Mouse (Mus musculus): Measurements from ENCODE around the gene Trim46. TPM values are rescaled to one million over a fixed set of nuclear protein-coding genes. Genes with fewer than 3 reads are reported as not detected.

Gene Trim46
- polyA plus RNA-seq, 1 experiment from 2014 or later = 7.2 TPM

GRCm38 (mm10) chr3:89281579-89282290 is 35.6 kb upstream of the Trim46 start:
- H3K4me1 ChIP-seq = peaks cover 35% of the 10 kb centered on the region
- WGBS = 12% methylated on average over 20 of the region's 20 CpGs
- peak overlapping the region; percentile 77; the same call in 1 of the 2 replicates for H3K9ac ChIP-seq
- no peaks in the 10 kb centered on the region for H3K36me3 ChIP-seq
- peak overlapping the region; percentile 85 for H3K4me2 ChIP-seq
- peak overlapping the region; percentile 64 for H3K4me3 ChIP-seq
- no peak for ATAC-seq (ENCODE audit: borderline replicate concordance, extremely low read depth, low FRiP score, low TSS enrichment)
- H3K9me3 ChIP-seq = no peaks in the 10 kb centered on the region
- peak overlapping the region; percentile 94 for H3K27ac ChIP-seq
- H3K27me3 ChIP-seq = peaks cover 8% of the 10 kb centered on the region; the same call in 1 of the 2 replicates

- H3K4me1 ChIP-seq = peaks cover 43% of the 10 kb centered on the region
Observed at GRCm38 (mm10) chr3:89280606-89281511, 34.8 kb upstream of the Trim46 start, which contains the start of gene Efna1. Gene Efna1 (minus strand): TSS chr3:89281142.

GRCm38 (mm10) chr3:89280050-89280605 is 34.0 kb upstream of the Trim46 start:
- under 1% methylated on average over 29 of the region's 29 CpGs for WGBS
- Histone ChIP-seq H3K27me3 (peaks cover 8% of the 10 kb centered on the region; the same call in 1 of the 2 replicates), H3K36me3 (peaks cover 8% of the 10 kb centered on the region; the same call in 1 of the 2 replicates), H3K9ac (peak overlapping the region; percentile 77), H3K4me3 (peak overlapping the region; percentile 64), H3K27ac (peak overlapping the region; percentile 94), H3K9me3 (no peaks in the 10 kb centered on the region), H3K4me2 (peak overlapping the region; percentile 85), H3K4me1 (peaks cover 43% of the 10 kb centered on the region)
- 0 out of 2 replicates have a peak, but pooled peaks have one; percentile 8 for ATAC-seq (ENCODE audit: borderline replicate concordance, extremely low read depth, low FRiP score, low TSS enrichment)

More at GRCm38 (mm10) chr3:89280606-89281511, 34.8 kb upstream of the Trim46 start, which contains the start of gene Efna1:
- Histone ChIP-seq H3K27ac (peak within 1 kb of the TSS; percentile 94), H3K27me3 (peaks cover 8% of the 10 kb centered on the region; the same call in 1 of the 2 replicates), H3K4me3 (peak within 1 kb of the TSS; percentile 64), H3K9me3 (no peaks in the 10 kb centered on the region), H3K9ac (peak within 1 kb of the TSS; percentile 77), H3K36me3 (peaks cover 2% of the 10 kb centered on the region; the same call in 1 of the 2 replicates), H3K4me2 (peak within 1 kb of the TSS; percentile 85)
- peak; percentile 32; the same call in 1 of the 2 replicates for ATAC-seq (ENCODE audit: borderline replicate concordance, extremely low read depth, low FRiP score, low TSS enrichment)
- under 1% methylated on average over 52 of the region's 52 CpGs for WGBS

- H3K4me3 ChIP-seq = peak overlapping the region; percentile 64
- peaks cover 43% of the 10 kb centered on the region for H3K4me1 ChIP-seq
- 1% methylated on average over 32 of the region's 35 CpGs for WGBS
Observed at GRCm38 (mm10) chr3:89279153-89279890, 33.2 kb upstream of the Trim46 start.

GRCm38 (mm10) chr3:89278643-89279042 is 32.5 kb upstream of the Trim46 start:
- Histone ChIP-seq H3K4me1 (peaks cover 43% of the 10 kb centered on the region), H3K9ac (peak overlapping the region; percentile 77)
- 10% methylated on average over 8 of the region's 8 CpGs for WGBS

More at GRCm38 (mm10) chr3:89279153-89279890, 33.2 kb upstream of the Trim46 start:
- peak overlapping the region; percentile 94 for H3K27ac ChIP-seq
- ATAC-seq (ENCODE audit: borderline replicate concordance, extremely low read depth, low FRiP score, low TSS enrichment) = peak; percentile 75
- peaks cover 8% of the 10 kb centered on the region; the same call in 1 of the 2 replicates for H3K27me3 ChIP-seq
- peak overlapping the region; percentile 85 for H3K4me2 ChIP-seq
- H3K36me3 ChIP-seq = peaks cover 12% of the 10 kb centered on the region
- peak overlapping the region; percentile 77 for H3K9ac ChIP-seq
- no peaks in the 10 kb centered on the region for H3K9me3 ChIP-seq

GRCm38 (mm10) chr3:89278107-89278506 is 32.0 kb upstream of the Trim46 start:
- Histone ChIP-seq H3K4me3 (peak overlapping the region; percentile 64), H3K4me1 (peaks cover 43% of the 10 kb centered on the region), H3K36me3 (peaks cover 19% of the 10 kb centered on the region), H3K4me2 (peak overlapping the region; percentile 85), H3K27ac (peak overlapping the region; percentile 94), H3K9me3 (no peaks in the 10 kb centered on the region), H3K9ac (peak overlapping the region; percentile 77), H3K27me3 (peaks cover 8% of the 10 kb centered on the region; the same call in 1 of the 2 replicates)
- ATAC-seq (ENCODE audit: borderline replicate concordance, extremely low read depth, low FRiP score, low TSS enrichment) = 0 out of 2 replicates have a peak, but pooled peaks have one; percentile 23
- WGBS = 51% methylated on average over 7 of the region's 7 CpGs

More at GRCm38 (mm10) chr3:89278643-89279042, 32.5 kb upstream of the Trim46 start:
- peaks cover 13% of the 10 kb centered on the region for H3K36me3 ChIP-seq
- peak overlapping the region; percentile 85 for H3K4me2 ChIP-seq
- H3K27ac ChIP-seq = peak overlapping the region; percentile 94
- no peak for ATAC-seq (ENCODE audit: borderline replicate concordance, extremely low read depth, low FRiP score, low TSS enrichment)
- H3K4me3 ChIP-seq = peak overlapping the region; percentile 64
- peaks cover 8% of the 10 kb centered on the region; the same call in 1 of the 2 replicates for H3K27me3 ChIP-seq
- no peaks in the 10 kb centered on the region for H3K9me3 ChIP-seq

- H3K4me3 ChIP-seq = peak overlapping the region; percentile 64
- no peak for ATAC-seq (ENCODE audit: borderline replicate concordance, extremely low read depth, low FRiP score, low TSS enrichment)
- 27% methylated on average over 14 of the region's 14 CpGs for WGBS
Observed at GRCm38 (mm10) chr3:89277281-89278021, 31.3 kb upstream of the Trim46 start.

GRCm38 (mm10) chr3:89276061-89276460 is 30.0 kb upstream of the Trim46 start:
- no peak for ATAC-seq (ENCODE audit: borderline replicate concordance, extremely low read depth, low FRiP score, low TSS enrichment)
- Histone ChIP-seq H3K4me3 (no peak overlapping the region), H3K27me3 (peaks cover 4% of the 10 kb centered on the region; the same call in 1 of the 2 replicates), H3K4me2 (peak overlapping the region; percentile 85), H3K36me3 (peaks cover 31% of the 10 kb centered on the region), H3K27ac (no peak overlapping the region), H3K4me1 (peaks cover 47% of the 10 kb centered on the region), H3K9ac (no peak overlapping the region), H3K9me3 (no peaks in the 10 kb centered on the region)
- WGBS = 86% methylated on average over 13 of the region's 13 CpGs

More at GRCm38 (mm10) chr3:89277281-89278021, 31.3 kb upstream of the Trim46 start:
- peak overlapping the region; percentile 85 for H3K4me2 ChIP-seq
- H3K9me3 ChIP-seq = no peaks in the 10 kb centered on the region
- peak overlapping the region; percentile 77 for H3K9ac ChIP-seq
- H3K36me3 ChIP-seq = peaks cover 22% of the 10 kb centered on the region
- peak overlapping the region; percentile 94 for H3K27ac ChIP-seq
- H3K27me3 ChIP-seq = peaks cover 8% of the 10 kb centered on the region; the same call in 1 of the 2 replicates
- peaks cover 48% of the 10 kb centered on the region for H3K4me1 ChIP-seq

- Histone ChIP-seq H3K4me2 (no peak overlapping the region), H3K27me3 (no peaks in the 10 kb centered on the region), H3K4me3 (no peak overlapping the region), H3K27ac (no peak overlapping the region), H3K4me1 (peaks cover 53% of the 10 kb centered on the region), H3K9me3 (no peaks in the 10 kb centered on the region), H3K9ac (no peak overlapping the region), H3K36me3 (peaks cover 34% of the 10 kb centered on the region)
- WGBS = 38% methylated on average over 6 of the region's 6 CpGs
- no peak for ATAC-seq (ENCODE audit: borderline replicate concordance, extremely low read depth, low FRiP score, low TSS enrichment)
Observed at GRCm38 (mm10) chr3:89271760-89272159, 25.7 kb upstream of the Trim46 start.

GRCm38 (mm10) chr3:89270891-89271290 is 24.8 kb upstream of the Trim46 start:
- H3K4me1 ChIP-seq = peaks cover 48% of the 10 kb centered on the region
- H3K27ac ChIP-seq = peak overlapping the region; percentile 90
- peak overlapping the region; percentile 56; the same call in 1 of the 2 replicates for H3K4me3 ChIP-seq
- no peaks in the 10 kb centered on the region for H3K9me3 ChIP-seq
- no peaks in the 10 kb centered on the region for H3K27me3 ChIP-seq
- H3K36me3 ChIP-seq = peaks cover 32% of the 10 kb centered on the region
- WGBS = 54% methylated on average over 6 of the region's 6 CpGs
- peak overlapping the region; percentile 69 for H3K4me2 ChIP-seq
- H3K9ac ChIP-seq = peak overlapping the region; percentile 73
- ATAC-seq (ENCODE audit: borderline replicate concordance, extremely low read depth, low FRiP score, low TSS enrichment) = no peak
